Mouse (Mus musculus) liver, postnatal 0 days (tissue): ENCODE data around the gene Pxylp1. TPM values are rescaled to one million over a fixed set of nuclear protein-coding genes. Genes with fewer than 3 reads are reported as not detected.

Experiments
- ATAC-seq: fragments of 200-750 bp; cut with Nextera tagmentation; 2 replicates; pipeline ENCODE4 v1.8.0; 2017; ENCODE audit warnings: mild to moderate bottlenecking, moderate library complexity
- DNase-seq: peaks from one replicate; pipeline ENCODE4 v3.0.0-alpha.2; 2016
- H3K27ac ChIP-seq: fragments of 300-500 bp; sonication (generic); 2 replicates; pipeline ENCODE4 v1.5.1; 2014; ENCODE audit warnings: antibody characterized with exemption, moderate library complexity, mild to moderate bottlenecking, low read depth
- H3K27me3 ChIP-seq: fragments of 300-500 bp; sonication (generic); 2 replicates; pipeline ENCODE4 v1.6.1; 2014; ENCODE audit warnings: low read length, control low read depth, mixed read lengths; ENCODE audit not compliant: insufficient read depth
- H3K36me3 ChIP-seq: fragments of 300-500 bp; sonication (generic); replicated peaks from 2 replicates; pipeline ENCODE4 v1.6.1; 2014; ENCODE audit warnings: mild to moderate bottlenecking, control low read depth, low read length, moderate library complexity, mixed read lengths; ENCODE audit not compliant: insufficient read depth
- H3K4me1 ChIP-seq: fragments of 300-500 bp; sonication (generic); 2 replicates; pipeline ENCODE4 v1.6.1; 2014; ENCODE audit warnings: antibody characterized with exemption, mild to moderate bottlenecking, control low read depth; ENCODE audit not compliant: insufficient read depth
- H3K4me2 ChIP-seq: fragments of 300-500 bp; sonication (generic); 2 replicates; pipeline ENCODE4 v1.6.1; 2014; ENCODE audit warnings: low read depth, mild to moderate bottlenecking, low read length, moderate library complexity, mixed read lengths
- H3K4me3 ChIP-seq: fragments of 300-500 bp; sonication (generic); 2 replicates; pipeline ENCODE4 v1.5.1; 2014; ENCODE audit warnings: low read depth, low read length
- H3K9ac ChIP-seq: fragments of 300-500 bp; sonication (generic); replicated peaks from 2 replicates; pipeline ENCODE4 v1.6.1; 2014; ENCODE audit warnings: mild to moderate bottlenecking, moderate library complexity
- H3K9me3 ChIP-seq: fragments of 300-500 bp; sonication (generic); 2 replicates; pipeline ENCODE4 v1.6.1; 2016; ENCODE audit warnings: mild to moderate bottlenecking, control low read depth, low read length, mixed read lengths
- CTCF ChIP-seq: sonication (generic); IDR thresholded peaks from 2 replicates; pipeline ENCODE4 v1.5.1; 2016; ENCODE audit warnings: antibody characterized with exemption, low read depth
- EP300 ChIP-seq: IDR thresholded peaks from 2 replicates; pipeline ENCODE4 v1.6.1; 2016; ENCODE audit warnings: antibody characterized with exemption, low read depth, mild to moderate bottlenecking
- WGBS: fragments of 180-500 bp; shearing (Covaris S2); extraction: QIAGEN DNeasy Blood & Tissue Kit; methylation state at CpG from one replicate; pipeline ENCODE4 v1.1.7; 2014; ENCODE audit not compliant: insufficient replicate concordance; 5-methylcytosine and 5-hydroxymethylcytosine counted together
- polyA plus RNA-seq: library from polyadenylated mRNA; unstranded; fragments of >200 nt; fragmentation: Nextera tagmentation; extraction: Ambion mirVana; gene quantifications from 2 replicates; pipeline ENCODE4 v1.2.1, GENCODE M21; 2015

The Pxylp1 gene
- polyA plus RNA-seq, 1 experiment from 2014 or later = 5.3 TPM

DNA sequence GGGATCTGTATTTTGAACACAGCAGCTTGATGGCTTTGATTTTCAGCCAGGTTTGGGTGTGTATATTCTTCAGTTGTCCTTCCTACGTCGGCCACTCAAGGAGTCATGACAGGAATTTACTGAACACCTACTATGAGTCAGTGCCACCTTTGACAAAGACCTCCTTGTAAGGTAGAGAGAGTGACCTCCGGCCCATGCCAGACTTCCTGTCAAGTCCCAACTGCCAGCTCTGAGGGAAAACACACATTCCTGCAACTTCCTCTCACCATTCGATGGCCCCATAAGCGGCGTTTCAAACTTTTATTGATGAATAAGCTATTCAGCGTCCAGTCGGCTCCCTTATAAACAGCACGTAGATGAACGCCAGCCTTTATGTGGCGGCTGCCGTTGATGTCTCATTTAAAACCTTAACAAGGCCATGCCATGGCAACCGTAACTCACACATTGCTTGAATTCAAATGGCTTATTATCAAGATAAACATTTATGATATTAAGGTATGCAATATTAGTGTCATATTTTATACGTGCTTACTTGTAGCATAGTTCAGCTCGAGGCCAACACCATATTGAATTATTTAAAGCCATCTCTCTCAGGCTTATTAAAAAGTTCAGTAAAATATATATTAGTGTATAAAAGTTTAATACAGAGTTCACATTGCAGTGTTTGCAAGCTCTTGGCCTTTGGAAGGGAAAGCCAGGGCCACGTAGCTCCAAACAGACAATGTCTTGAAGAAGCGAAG, 31.3 kb upstream of the Pxylp1 start:
- no peaks in the 10 kb centered on the region for H3K36me3 ChIP-seq
- H3K4me3 ChIP-seq = no peak overlapping the region
- no peak for ATAC-seq
- no peak overlapping the region for H3K4me2 ChIP-seq
- no peak for DNase-seq
- no peak for TF ChIP-seq EP300
- TF ChIP-seq CTCF = no peak
- 72% methylated on average over 17 of the region's 17 CpGs for WGBS
- H3K27ac ChIP-seq = no peak overlapping the region
- no peaks in the 10 kb centered on the region for H3K4me1 ChIP-seq
- no peak overlapping the region for H3K9ac ChIP-seq
- peaks cover 20% of the 10 kb centered on the region; the same call in 1 of the 2 replicates for H3K27me3 ChIP-seq
- H3K9me3 ChIP-seq = peaks cover 7% of the 10 kb centered on the region

DNA sequence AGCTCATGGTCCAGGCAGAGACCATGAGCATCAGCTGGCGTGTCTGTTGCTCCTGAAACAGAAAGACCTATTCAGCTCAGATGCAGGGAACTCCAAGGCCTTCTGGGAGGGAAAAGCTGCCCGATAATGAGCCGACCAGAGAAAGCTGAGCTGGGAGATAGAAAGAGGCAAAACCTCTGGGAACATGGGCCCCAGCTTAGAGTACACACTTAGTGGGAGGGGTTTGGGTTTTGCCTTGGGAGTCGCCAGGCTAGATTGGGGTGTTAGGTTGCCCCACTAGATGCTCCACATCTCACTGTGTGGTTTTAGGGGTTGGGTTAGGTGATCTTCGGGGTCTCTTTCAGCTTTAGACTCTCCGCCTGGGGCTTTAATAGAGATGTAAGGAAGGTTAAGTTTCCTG, 30.6 kb upstream of the Pxylp1 start:
- H3K4me3 ChIP-seq = no peak overlapping the region
- ATAC-seq (no peak), DNase-seq (no peak)
- H3K9ac ChIP-seq = no peak overlapping the region
- no peaks in the 10 kb centered on the region for H3K36me3 ChIP-seq
- TF ChIP-seq EP300 (no peak), CTCF (no peak)
- no peak overlapping the region for H3K27ac ChIP-seq
- WGBS = 76% methylated on average over 6 of the region's 6 CpGs
- H3K9me3 ChIP-seq = peaks cover 7% of the 10 kb centered on the region
- peaks cover 17% of the 10 kb centered on the region; the same call in 1 of the 2 replicates for H3K27me3 ChIP-seq
- H3K4me2 ChIP-seq = no peak overlapping the region
- no peaks in the 10 kb centered on the region for H3K4me1 ChIP-seq

DNA sequence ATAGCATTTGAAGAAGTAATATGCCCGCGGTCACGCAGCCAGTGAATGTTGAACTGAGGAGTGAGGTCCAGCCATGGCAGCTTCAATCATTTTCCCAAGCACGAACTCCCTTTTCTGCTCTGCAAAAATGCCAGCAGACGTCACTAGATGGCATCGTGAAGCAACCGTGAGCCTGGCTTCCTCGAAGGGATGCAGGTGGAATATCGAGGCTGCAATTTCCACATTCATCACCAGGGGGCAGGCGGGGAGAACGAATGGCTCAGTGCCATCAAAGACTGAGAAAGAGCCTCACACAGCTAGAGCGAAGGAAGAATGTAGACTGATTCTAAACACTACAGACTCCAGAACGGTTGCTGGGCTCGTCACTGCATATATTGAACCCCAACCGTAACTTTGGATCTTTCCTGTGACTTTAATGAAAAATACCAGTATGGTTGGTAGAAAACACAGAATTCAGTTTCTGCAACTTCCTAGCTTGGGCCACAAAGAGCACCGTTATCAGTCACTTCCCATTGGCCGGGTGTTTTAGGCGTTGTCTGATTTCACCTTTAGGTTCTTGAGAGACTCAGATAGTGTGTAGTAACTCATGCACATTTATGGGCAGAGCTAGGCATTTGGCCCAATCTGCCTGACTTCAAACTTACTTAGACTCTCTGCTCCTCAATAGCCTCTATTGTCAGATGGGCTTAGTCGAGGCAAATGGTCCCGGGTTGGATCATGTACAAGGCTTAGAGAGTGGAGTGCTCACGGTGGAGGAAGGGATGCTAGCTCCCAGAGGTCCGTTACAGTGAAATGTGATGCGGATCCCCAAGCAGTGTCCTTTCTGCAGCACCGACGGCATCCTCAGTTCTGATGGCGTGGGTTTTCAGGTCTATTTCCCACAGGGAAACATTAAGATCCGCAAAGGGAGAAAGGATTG, 24.4 kb upstream of the Pxylp1 start:
- Histone ChIP-seq H3K9me3 (peaks cover 7% of the 10 kb centered on the region), H3K4me1 (no peaks in the 10 kb centered on the region), H3K27me3 (0 out of 2 replicates have a peak, but pooled peaks cover 19% of the 10 kb centered on the region), H3K9ac (no peak overlapping the region), H3K36me3 (no peaks in the 10 kb centered on the region), H3K4me2 (no peak overlapping the region), H3K4me3 (no peak overlapping the region), H3K27ac (no peak overlapping the region)
- 36% methylated on average over 27 of the region's 27 CpGs for WGBS
- DNase-seq (peak; percentile 89), ATAC-seq (peak; percentile 76)
- TF ChIP-seq CTCF (peak; percentile 98), EP300 (no peak)

DNA sequence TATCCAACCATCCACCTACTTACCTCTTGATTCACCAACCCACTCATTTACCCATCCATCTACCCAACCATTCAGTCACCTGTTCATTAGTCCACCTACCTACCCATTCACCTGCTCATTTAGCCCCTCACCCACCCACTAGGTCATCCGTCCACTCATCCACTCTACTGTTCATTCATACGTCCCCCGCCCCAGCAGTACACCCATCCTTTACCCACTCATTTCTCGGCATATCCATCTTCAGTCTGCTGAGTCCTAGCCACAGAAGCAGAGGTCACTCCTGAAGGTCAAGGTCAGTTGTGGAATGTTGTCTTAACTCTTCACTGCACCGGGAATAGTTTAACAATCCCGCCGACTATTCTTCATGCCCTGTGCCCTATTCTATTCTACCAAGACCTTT, 23.6 kb upstream of the Pxylp1 start:
- ATAC-seq (no peak), DNase-seq (no peak)
- 46% methylated on average over 7 of the region's 7 CpGs for WGBS
- Histone ChIP-seq H3K27ac (no peak overlapping the region), H3K9me3 (peaks cover 7% of the 10 kb centered on the region), H3K4me1 (no peaks in the 10 kb centered on the region), H3K9ac (no peak overlapping the region), H3K36me3 (no peaks in the 10 kb centered on the region), H3K4me3 (no peak overlapping the region), H3K27me3 (0 out of 2 replicates have a peak, but pooled peaks cover 12% of the 10 kb centered on the region), H3K4me2 (no peak overlapping the region)
- TF ChIP-seq EP300 (no peak), CTCF (no peak)

DNA sequence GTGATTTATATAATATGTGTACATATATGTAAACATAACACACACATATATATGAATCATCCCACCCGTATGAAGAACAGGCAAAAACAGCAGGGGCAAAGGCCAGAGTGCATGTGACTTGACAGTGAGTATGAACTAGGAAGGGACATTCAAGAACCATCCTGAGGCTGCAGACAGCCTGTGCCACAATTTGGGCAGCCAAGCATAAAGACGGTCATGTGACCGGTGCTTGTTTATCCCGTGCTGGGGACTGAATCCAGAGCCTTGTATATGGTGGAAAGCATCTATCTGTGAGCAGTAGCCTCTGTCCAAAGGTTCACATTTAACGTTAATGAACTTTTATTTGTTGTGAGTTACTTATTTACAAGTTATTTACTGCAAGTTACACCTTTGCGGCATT, 22.4 kb upstream of the Pxylp1 start:
- WGBS = 74% methylated on average over 6 of the region's 6 CpGs
- no peak overlapping the region for H3K27ac ChIP-seq
- H3K36me3 ChIP-seq = no peaks in the 10 kb centered on the region
- 0 out of 2 replicates have a peak, but pooled peaks cover 12% of the 10 kb centered on the region for H3K27me3 ChIP-seq
- no peak overlapping the region for H3K4me3 ChIP-seq
- peaks cover 5% of the 10 kb centered on the region for H3K9me3 ChIP-seq
- H3K9ac ChIP-seq = no peak overlapping the region
- ATAC-seq (no peak), DNase-seq (no peak)
- no peaks in the 10 kb centered on the region for H3K4me1 ChIP-seq
- TF ChIP-seq EP300 = no peak
- TF ChIP-seq CTCF = no peak
- H3K4me2 ChIP-seq = no peak overlapping the region

DNA sequence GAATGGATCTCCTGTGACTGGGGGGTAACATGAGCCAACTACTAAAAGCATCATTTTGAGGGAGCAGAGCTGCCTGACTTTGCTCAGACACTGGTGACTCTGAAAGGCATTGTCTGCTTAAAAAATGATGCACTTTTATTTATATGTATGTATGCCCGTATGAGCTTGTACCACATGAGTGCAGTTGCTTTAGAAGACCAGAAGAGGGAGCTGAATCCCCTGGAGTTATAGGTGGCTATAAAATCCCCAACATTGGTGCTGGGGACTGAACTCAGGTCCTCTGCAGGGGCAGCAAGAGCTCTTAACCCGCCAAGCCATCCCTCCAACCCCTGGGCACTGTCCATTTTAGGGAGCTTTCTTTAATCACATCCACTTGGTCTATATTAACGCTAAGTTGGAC, 21.5 kb upstream of the Pxylp1 start:
- ATAC-seq (no peak), DNase-seq (no peak)
- Histone ChIP-seq H3K36me3 (no peaks in the 10 kb centered on the region), H3K4me3 (no peak overlapping the region), H3K9ac (no peak overlapping the region), H3K9me3 (no peaks in the 10 kb centered on the region; the same call in 1 of the 2 replicates), H3K27me3 (0 out of 2 replicates have a peak, but pooled peaks cover 12% of the 10 kb centered on the region), H3K27ac (no peak overlapping the region), H3K4me1 (no peaks in the 10 kb centered on the region), H3K4me2 (no peak overlapping the region)
- TF ChIP-seq EP300 (no peak), CTCF (0 out of 2 replicates have a peak, but pooled peaks have one; percentile 8)
- WGBS = 73% methylated on average over 3 of the region's 3 CpGs
